8 mouse cellular contexts compared by ENCODE assay signal in genomic region chr11:79973626-79974476, GRCm38 (mm10). TPM values are rescaled to one million over a fixed set of nuclear protein-coding genes. Genes with fewer than 3 reads are reported as not detected.
DNase-seq lines count a peak whose midpoint lies in the region; ATAC-seq lines count a peak whose summit lies in the region.

No protein-coding gene starts in this region.

- ATAC-seq in forebrain, embryonic 11.5 days (replicated peaks; ENCODE audit: low FRiP score) = peak; percentile 27
- ATAC-seq in liver, embryonic 15.5 days (ENCODE audit: insufficient read depth) = no peak

- H3K9ac ChIP-seq in forebrain, embryonic 11.5 days (ENCODE audit: low read length) = peak overlapping the region; percentile 62
- H3K9ac ChIP-seq in liver, embryonic 15.5 days = peak overlapping the region; percentile 19; the same call in 1 of the 2 replicates

- no peaks in the 10 kb centered on the region for H3K9me3 ChIP-seq in forebrain, embryonic 11.5 days (ENCODE audit: control insufficient read depth, low read length)
- H3K9me3 ChIP-seq in liver, embryonic 15.5 days (replicated peaks) = no peaks in the 10 kb centered on the region

- no peak overlapping the region for H3K27ac ChIP-seq in forebrain, embryonic 11.5 days (ENCODE audit: low read depth, low read length)
- no peak overlapping the region for H3K27ac ChIP-seq in liver, embryonic 15.5 days (replicated peaks)

- DNase-seq in right cerebral cortex, adult 18-20 months = peak; percentile 12
- no peak for DNase-seq in right cerebral cortex, postnatal 36 days (ENCODE audit: low spot score in 2 of 2)
- peak; percentile 55 for DNase-seq in brain, adult 2 months (ENCODE audit: low read depth, low spot score)
- peak; percentile 76 for DNase-seq in forebrain, embryonic 11.5 days (ENCODE audit: low spot score)
- DNase-seq in induced T-regulatory cell, adult 2 months (ENCODE audit: low read depth) = peak; percentile 63
- peak; percentile 72 for DNase-seq in neural tube, embryonic 10.5 days (ENCODE audit: extremely low spot score, low spot score)
- no peak for DNase-seq in adipocyte (ENCODE audit: low spot score)

- peak overlapping the region; percentile 46 for H3K4me3 ChIP-seq in forebrain, embryonic 11.5 days (ENCODE audit: low read depth, low read length)
- H3K4me3 ChIP-seq in liver, embryonic 15.5 days (replicated peaks) = peak overlapping the region; percentile 48

- H3K4me1 ChIP-seq in forebrain, embryonic 11.5 days (replicated peaks; ENCODE audit: control insufficient read depth, insufficient read depth, low read length) = no peaks in the 10 kb centered on the region; the same call in 1 of the 2 replicates
- peaks cover 16% of the 10 kb centered on the region for H3K4me1 ChIP-seq in liver, embryonic 15.5 days (replicated peaks)

- peaks cover 5% of the 10 kb centered on the region; the same call in 1 of the 2 replicates for H3K27me3 ChIP-seq in forebrain, embryonic 11.5 days (ENCODE audit: control insufficient read depth, insufficient read depth, low read length)
- peaks cover 60% of the 10 kb centered on the region for H3K27me3 ChIP-seq in liver, embryonic 15.5 days

- H3K4me2 ChIP-seq in forebrain, embryonic 11.5 days (ENCODE audit: low read depth, low read length, severe bottlenecking) = peak overlapping the region; percentile 80
- peak overlapping the region; percentile 73 for H3K4me2 ChIP-seq in liver, embryonic 15.5 days

- no peaks in the 10 kb centered on the region for H3K36me3 ChIP-seq in forebrain, embryonic 11.5 days (ENCODE audit: control insufficient read depth, insufficient read depth, low read length)
- no peaks in the 10 kb centered on the region for H3K36me3 ChIP-seq in liver, embryonic 15.5 days (replicated peaks)

- under 1% methylated on average over 38 of the region's 41 CpGs for WGBS in forebrain, embryonic 11.5 days
- under 1% methylated on average over 41 of the region's 41 CpGs for WGBS in liver, embryonic 15.5 days (ENCODE audit: insufficient replicate concordance)

RNA-seq across cellular contexts. Expression of gene Utp6, which starts 11.7 kb away (rescaled TPM):
- polyA plus RNA-seq in forebrain, embryonic 11.5 days (2014; fragmentation: Nextera tagmentation; extraction: Ambion mirVana) = 90.7 and 91.8 TPM in 2 replicates
- polyA plus RNA-seq in liver, embryonic 15.5 days (2015; fragmentation: Nextera tagmentation; extraction: Ambion mirVana) = 20.2 and 20.9 TPM in 2 replicates

RNA-seq across cellular contexts. Expression of gene Suz12, which starts 19.1 kb away (rescaled TPM):
- polyA plus RNA-seq in forebrain, embryonic 11.5 days (2014; fragmentation: Nextera tagmentation; extraction: Ambion mirVana) = 33.6 and 35.4 TPM in 2 replicates
- polyA plus RNA-seq in liver, embryonic 15.5 days (2015; fragmentation: Nextera tagmentation; extraction: Ambion mirVana) = 13.5 and 14.4 TPM in 2 replicates

Comparison
In these comparisons a context has a peak if more than half of its experiments do, and no peak if none do; other contexts are left out.
1. DNase-seq: peak in right cerebral cortex, adult 18-20 months (single experiment), brain, adult 2 months (single experiment), forebrain, embryonic 11.5 days (single experiment), induced T-regulatory cell, adult 2 months (single experiment) and neural tube, embryonic 10.5 days (single experiment); none in right cerebral cortex, postnatal 36 days (0 of 2) and adipocyte (single experiment).